Mouse (Mus musculus) myocyte (in vitro differentiated cells): ENCODE data around the gene Itpr2. TPM values are rescaled to one million over a fixed set of nuclear protein-coding genes. Genes with fewer than 3 reads are reported as not detected.

Experiments used
- H3K27me3 ChIP-seq: one replicate; pipeline ENCODE4 v1.6.1; 2011; ENCODE audit not compliant: control insufficient read depth, insufficient read depth, insufficient read length
- H3K36me3 ChIP-seq: one replicate; pipeline ENCODE4 v1.6.1; 2011; ENCODE audit not compliant: control insufficient read depth, insufficient read depth
- H3K4me2 ChIP-seq: one replicate; pipeline ENCODE4 v1.6.1; 2011; ENCODE audit warnings: low read depth, control low read depth
- H3K4me3 ChIP-seq: one replicate; pipeline ENCODE4 v1.5.1; 2011; ENCODE audit warnings: mild to moderate bottlenecking, control low read depth, moderate library complexity
- H3K79me2 ChIP-seq: one replicate; pipeline ENCODE4 v1.6.1; 2011; ENCODE audit not compliant: control insufficient read depth, insufficient read depth
- H3ac ChIP-seq: one replicate; pipeline ENCODE4 v1.6.1; 2011; ENCODE audit not compliant: control insufficient read depth, insufficient read length
- CEBPB ChIP-seq: IDR thresholded peaks from 2 replicates; pipeline ENCODE4 v1.6.1; 2011; ENCODE audit warnings: mild to moderate bottlenecking, moderate library complexity; ENCODE audit not compliant: poor library complexity, insufficient read depth, severe bottlenecking
- E2F4 ChIP-seq: IDR thresholded peaks from one replicate; pipeline ENCODE4 v1.6.1; 2011; ENCODE audit warnings: mild to moderate bottlenecking, control low read depth, moderate library complexity; ENCODE audit not compliant: insufficient read depth
- MAX ChIP-seq: IDR thresholded peaks from one replicate; pipeline ENCODE4 v1.6.1; 2011; ENCODE audit warnings: low read depth, mild to moderate bottlenecking, control low read depth
- MYOD1 ChIP-seq, 3 experiments: IDR thresholded peaks; one replicate each; pipeline ENCODE4 v1.6.1; 2011; ENCODE audit warnings: control low read depth in 2 of 3, low read depth in 2 of 3, mild to moderate bottlenecking in 2 of 3, moderate library complexity in 1 of 3; ENCODE audit not compliant: insufficient read length in 2 of 3, control insufficient read depth in 1 of 3
- MYOG ChIP-seq, 3 experiments: IDR thresholded peaks; one replicate each; pipeline ENCODE4 v1.6.1; 2011; ENCODE audit warnings: control low read depth in 2 of 3, low read depth in 2 of 3, mild to moderate bottlenecking in 2 of 3; ENCODE audit not compliant: insufficient read length in 2 of 3, control insufficient read depth in 1 of 3, insufficient read depth in 1 of 3
- POLR2A ChIP-seq: IDR thresholded peaks from one replicate; pipeline ENCODE4 v1.6.1; 2011; ENCODE audit warnings: low read depth, mild to moderate bottlenecking, control low read depth, moderate library complexity; ENCODE audit not compliant: insufficient read length
- POLR2AphosphoS2 ChIP-seq: IDR thresholded peaks from one replicate; pipeline ENCODE4 v1.6.1; 2011; ENCODE audit warnings: low read depth, control low read depth; ENCODE audit not compliant: insufficient read length
- REST ChIP-seq: IDR thresholded peaks from one replicate; pipeline ENCODE4 v1.6.1; 2011; ENCODE audit warnings: mild to moderate bottlenecking, control low read depth, moderate library complexity; ENCODE audit not compliant: insufficient read depth, insufficient read length
- SRF ChIP-seq: IDR thresholded peaks from one replicate; pipeline ENCODE4 v1.6.1; 2011; ENCODE audit warnings: low read depth; ENCODE audit not compliant: control insufficient read depth, insufficient read length
- TCF12 ChIP-seq: IDR thresholded peaks from one replicate; pipeline ENCODE4 v1.6.1; 2011; ENCODE audit warnings: mild to moderate bottlenecking, control low read depth; ENCODE audit not compliant: poor library complexity, insufficient read depth, severe bottlenecking
- TCF3 ChIP-seq: IDR thresholded peaks from one replicate; pipeline ENCODE4 v1.6.1; 2011; ENCODE audit warnings: low read depth, control low read depth; ENCODE audit not compliant: insufficient read length
- USF1 ChIP-seq: IDR thresholded peaks from one replicate; pipeline ENCODE4 v1.6.1; 2011; ENCODE audit warnings: low read depth, mild to moderate bottlenecking, control low read depth, moderate library complexity
- polyA plus RNA-seq: library from polyadenylated mRNA; unstranded; fragments of >200 nt; fragmentation: generic; extraction: Trizol; gene quantifications from one replicate; pipeline ENCODE4 v1.2.1, GENCODE M21; 2012; ENCODE audit warnings: missing spikeins

Gene Itpr2
- polyA plus RNA-seq, 1 experiment, result 4.7 TPM

GRCm38 (mm10) chr6:146416461-146416860 lies 85.6 kb downstream of the Itpr2 start:
- H3K4me3 ChIP-seq, result no peak overlapping the region
- no peak for TF ChIP-seq E2F4
- no peak for TF ChIP-seq TCF12
- no peak for TF ChIP-seq MAX
- TF ChIP-seq CEBPB, result no peak
- no peak for TF ChIP-seq REST
- no peak for TF ChIP-seq TCF3
- TF ChIP-seq MYOD1 (IDR thresholded peaks at IDR 0.05; ENCODE audit: control insufficient read depth in 1 of 3, insufficient read length in 2 of 3, low read depth in 2 of 3), result no peak
- no peak for TF ChIP-seq POLR2A
- TF ChIP-seq USF1, result no peak
- TF ChIP-seq SRF, result no peak
- no peaks in the 10 kb centered on the region for H3K79me2 ChIP-seq
- H3K27me3 ChIP-seq, result no peaks in the 10 kb centered on the region
- H3K4me2 ChIP-seq, result no peak overlapping the region
- H3K36me3 ChIP-seq, result peaks cover 6% of the 10 kb centered on the region
- no peak overlapping the region for H3ac ChIP-seq

GRCm38 (mm10) chr6:146414094-146414493 lies 87.9 kb downstream of the Itpr2 start:
- Histone ChIP-seq H3K79me2 (no peaks in the 10 kb centered on the region), H3ac (no peak overlapping the region), H3K4me2 (no peak overlapping the region), H3K36me3 (peaks cover 6% of the 10 kb centered on the region), H3K4me3 (no peak overlapping the region), H3K27me3 (no peaks in the 10 kb centered on the region)
- TF ChIP-seq TCF3 (no peak), POLR2A (no peak), MYOG (IDR thresholded peaks at IDR 0.05; ENCODE audit: control insufficient read depth in 1 of 3, insufficient read depth in 1 of 3, insufficient read length in 2 of 3, low read depth in 2 of 3) (peak in 1 of 3 experiments; percentile 2), MYOD1 (IDR thresholded peaks at IDR 0.05; ENCODE audit: control insufficient read depth in 1 of 3, insufficient read length in 2 of 3, low read depth in 2 of 3) (peak in 1 of 3 experiments; percentile 20)

GRCm38 (mm10) chr6:146411446-146412070 lies 90.5 kb downstream of the Itpr2 start:
- no peak overlapping the region for H3ac ChIP-seq
- no peaks in the 10 kb centered on the region for H3K27me3 ChIP-seq
- H3K4me3 ChIP-seq, result no peak overlapping the region
- TF ChIP-seq POLR2A (no peak), CEBPB (no peak), MAX (no peak), SRF (no peak), MYOG (IDR thresholded peaks at IDR 0.05; ENCODE audit: control insufficient read depth in 1 of 3, insufficient read depth in 1 of 3, insufficient read length in 2 of 3, low read depth in 2 of 3) (no peak), USF1 (no peak), POLR2AphosphoS2 (no peak), REST (no peak), E2F4 (no peak), TCF3 (no peak), MYOD1 (IDR thresholded peaks at IDR 0.05; ENCODE audit: control insufficient read depth in 1 of 3, insufficient read length in 2 of 3, low read depth in 2 of 3) (no peak), TCF12 (no peak)
- H3K79me2 ChIP-seq, result no peaks in the 10 kb centered on the region
- no peaks in the 10 kb centered on the region for H3K36me3 ChIP-seq
- no peak overlapping the region for H3K4me2 ChIP-seq

GRCm38 (mm10) chr6:146410427-146410810 lies 91.6 kb downstream of the Itpr2 start:
- TF ChIP-seq USF1 (no peak), SRF (no peak), POLR2AphosphoS2 (no peak), TCF3 (no peak), CEBPB (no peak), MAX (no peak), REST (no peak)
- Histone ChIP-seq H3K4me3 (no peak overlapping the region), H3K27me3 (no peaks in the 10 kb centered on the region), H3ac (no peak overlapping the region), H3K36me3 (no peaks in the 10 kb centered on the region), H3K4me2 (peak overlapping the region; percentile 78), H3K79me2 (no peaks in the 10 kb centered on the region)

GRCm38 (mm10) chr6:146409692-146410426 lies 92.2 kb downstream of the Itpr2 start:
- TF ChIP-seq REST (no peak), MYOD1 (IDR thresholded peaks at IDR 0.05; ENCODE audit: control insufficient read depth in 1 of 3, insufficient read length in 2 of 3, low read depth in 2 of 3) (peak in 1 of 3 experiments; percentile 3), CEBPB (peak; percentile 63; the same call in 1 of the 2 replicates)
- peak overlapping the region; percentile 78 for H3K4me2 ChIP-seq
- no peak overlapping the region for H3K4me3 ChIP-seq
- no peaks in the 10 kb centered on the region for H3K27me3 ChIP-seq
- no peak overlapping the region for H3ac ChIP-seq
- H3K36me3 ChIP-seq, result no peaks in the 10 kb centered on the region
- H3K79me2 ChIP-seq, result no peaks in the 10 kb centered on the region
